Mouse (Mus musculus) 416B (cell line): Measurements from ENCODE around the gene Nod1.

ENCODE experiments used
- DNase-seq: peaks from one replicate; pipeline ENCODE4 v3.0.0; 2011; ENCODE audit warnings: low read depth

The Nod1 gene

DNA sequence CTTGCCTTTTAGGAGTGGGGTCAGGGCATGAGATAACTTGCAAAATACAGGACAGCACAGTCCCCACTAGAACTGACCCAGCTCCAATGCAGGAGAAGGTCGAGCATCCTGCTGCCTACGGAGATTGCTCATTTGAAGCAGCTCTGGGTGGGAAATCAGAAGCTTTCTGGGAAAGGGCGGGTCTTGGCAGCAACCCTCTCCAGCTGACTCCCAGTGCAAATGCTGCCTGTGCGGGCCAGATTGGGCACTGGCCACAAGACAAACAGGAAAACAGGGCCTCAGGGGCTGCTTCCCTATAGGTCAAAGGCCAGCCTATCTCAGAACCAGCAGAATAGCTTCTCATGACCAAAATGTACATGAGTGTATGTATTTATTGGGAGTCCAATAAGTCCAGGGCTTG is 32.8 kb downstream of the Nod1 start:
- DNase-seq: peak; percentile 84

DNA sequence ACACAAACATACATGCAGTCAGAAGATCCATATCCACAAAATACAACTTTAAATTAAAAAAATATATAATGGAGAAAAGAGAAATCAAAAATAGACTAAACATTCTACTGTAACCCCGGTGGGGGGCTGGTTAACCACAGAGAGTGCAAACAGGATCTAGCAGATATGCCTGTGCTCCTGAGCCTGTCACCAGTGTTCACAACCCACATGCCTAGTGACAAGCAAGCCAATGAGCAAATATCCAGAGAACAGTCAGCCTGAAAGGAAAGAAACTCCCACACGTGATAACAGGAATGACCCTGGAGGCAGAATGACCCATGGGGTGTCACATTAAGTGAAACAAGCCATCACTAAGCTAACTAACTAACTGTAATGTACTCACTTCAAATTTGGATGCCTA is 35.9 kb downstream of the Nod1 start:
- peak; percentile 44 for DNase-seq

- DNase-seq: no peak
Observed at GRCm38 (mm10) chr6:54934930-54935329, 37.5 kb downstream of the Nod1 start.

- DNase-seq: no peak
Observed at GRCm38 (mm10) chr6:54934313-54934712, 38.1 kb downstream of the Nod1 start.

DNA sequence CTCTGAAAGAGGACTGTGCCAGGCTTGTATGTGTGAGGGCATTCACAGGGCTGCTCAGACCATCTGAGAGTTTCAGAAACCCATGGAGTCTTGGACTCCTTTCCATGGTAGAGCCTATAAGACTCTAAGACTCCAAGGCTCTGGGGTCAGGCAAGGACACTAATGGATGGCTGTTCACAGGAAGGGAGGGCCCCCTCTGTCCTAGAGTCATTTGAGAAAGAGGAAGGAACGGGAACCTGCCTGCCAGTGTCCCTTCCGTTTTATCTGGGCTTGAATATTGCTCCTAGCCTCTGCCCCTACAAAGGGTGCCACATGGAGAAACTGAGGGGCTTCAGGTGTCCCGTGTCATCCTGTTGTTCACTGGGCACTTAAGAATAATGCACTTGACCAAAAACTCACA is 38.5 kb downstream of the Nod1 start:
- no peak for DNase-seq

DNA sequence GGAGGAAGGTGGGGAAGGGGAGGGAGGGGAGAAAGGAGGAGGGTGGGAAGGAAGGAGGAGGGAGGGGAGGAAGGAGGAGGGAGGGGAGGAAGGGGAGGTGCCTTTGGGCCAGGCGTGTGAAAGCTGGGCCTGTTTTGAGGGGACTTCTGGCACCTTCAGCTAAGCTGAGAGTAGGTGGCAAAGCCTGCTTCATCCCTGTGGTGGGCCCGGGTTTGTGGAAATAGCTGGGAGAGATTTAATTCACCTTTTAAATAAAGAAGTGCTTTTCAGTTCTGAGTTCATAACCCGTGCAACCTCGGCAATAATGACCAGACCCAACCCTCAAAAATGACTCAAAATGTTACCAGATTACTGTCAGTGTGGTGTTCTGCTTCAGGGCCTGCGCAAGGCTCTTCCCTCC is 39.2 kb downstream of the Nod1 start:
- DNase-seq: no peak

DNA sequence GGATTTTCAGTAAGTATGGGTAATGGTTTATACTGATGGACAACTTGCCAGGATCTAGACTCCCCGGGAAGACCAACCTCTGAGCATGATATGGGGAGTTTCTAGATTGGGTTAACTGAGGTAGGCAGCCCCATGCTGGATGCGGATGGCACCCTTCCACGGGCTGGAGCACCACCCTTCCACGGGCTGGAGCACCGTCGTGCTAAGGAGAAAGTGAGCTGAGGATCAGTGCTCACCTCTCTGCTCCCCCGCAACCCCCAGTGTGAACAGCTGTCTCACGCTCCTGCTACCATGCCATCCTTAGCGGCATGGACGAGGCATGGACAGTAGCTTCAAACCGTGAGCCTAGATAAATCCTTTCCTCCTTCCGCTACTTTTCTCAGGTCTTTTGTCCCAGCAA is 39.9 kb downstream of the Nod1 start:
- DNase-seq: no peak

DNA sequence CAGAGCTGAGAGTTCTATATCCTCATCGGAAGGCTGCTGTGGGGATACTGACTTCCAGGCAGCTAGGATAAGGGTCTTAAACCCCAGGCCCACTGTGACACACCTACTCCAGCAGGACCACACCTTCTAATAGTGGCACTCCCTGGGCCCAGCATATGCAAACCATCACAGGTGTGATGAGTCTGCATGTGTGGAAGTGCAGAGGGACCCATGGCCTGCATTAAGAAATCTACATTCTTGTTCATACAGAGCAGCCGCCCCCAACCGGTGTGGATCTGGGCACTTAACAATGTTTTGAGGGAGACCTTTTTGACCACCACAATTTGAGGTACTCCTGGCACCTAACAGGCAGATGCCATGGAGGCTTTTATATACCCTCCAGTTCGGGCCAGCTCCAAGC is 40.8 kb downstream of the Nod1 start:
- no peak for DNase-seq

DNA sequence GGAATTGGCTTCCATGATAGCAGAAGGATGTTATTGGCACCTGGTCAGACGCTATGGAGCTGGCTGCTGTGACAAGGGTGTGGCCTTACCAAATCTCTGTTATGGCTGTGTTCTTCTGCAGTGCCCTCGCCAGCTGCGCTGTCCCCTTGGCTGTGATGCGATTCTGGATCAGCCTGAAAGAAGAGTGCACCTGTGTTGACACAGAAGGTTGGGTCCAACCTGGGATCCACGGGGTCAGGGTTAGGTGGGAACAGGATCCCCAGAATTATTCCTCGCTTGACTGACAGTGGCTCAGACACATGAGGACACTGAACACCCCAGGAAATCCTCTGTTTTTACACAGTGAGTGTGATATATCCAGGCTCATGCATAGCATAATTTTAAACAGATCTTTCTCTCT is 44.5 kb downstream of the Nod1 start:
- DNase-seq: no peak

GRCm38 (mm10) chr6:54926899-54927298 is 45.5 kb downstream of the Nod1 start:
- DNase-seq: peak; percentile 76

- DNase-seq: peak; percentile 79
Observed at GRCm38 (mm10) chr6:54925736-54926440, 46.5 kb downstream of the Nod1 start.

DNA sequence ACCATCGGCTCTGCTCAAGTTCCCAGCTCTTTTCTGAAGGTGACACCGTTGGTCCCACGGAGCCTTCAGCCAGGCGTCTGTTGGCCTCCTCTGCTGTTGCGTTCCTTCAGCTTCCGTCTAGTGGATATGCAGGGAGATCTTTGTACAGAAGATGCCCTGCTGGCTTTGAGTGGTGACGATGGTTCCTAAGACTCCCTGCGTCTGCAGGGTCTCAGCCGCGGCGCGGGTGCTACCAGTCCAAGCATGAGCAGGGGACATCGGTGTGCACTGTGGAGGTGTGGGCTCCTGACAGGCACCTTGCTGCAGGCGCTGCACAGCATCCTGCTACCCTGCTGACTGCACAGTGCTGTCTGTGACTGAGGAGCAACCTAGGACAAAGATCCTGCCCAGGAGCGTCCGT is 47.9 kb downstream of the Nod1 start:
- DNase-seq: no peak

GRCm38 (mm10) chr6:54918521-54918920 is 53.9 kb downstream of the Nod1 start:
- no peak for DNase-seq

DNA sequence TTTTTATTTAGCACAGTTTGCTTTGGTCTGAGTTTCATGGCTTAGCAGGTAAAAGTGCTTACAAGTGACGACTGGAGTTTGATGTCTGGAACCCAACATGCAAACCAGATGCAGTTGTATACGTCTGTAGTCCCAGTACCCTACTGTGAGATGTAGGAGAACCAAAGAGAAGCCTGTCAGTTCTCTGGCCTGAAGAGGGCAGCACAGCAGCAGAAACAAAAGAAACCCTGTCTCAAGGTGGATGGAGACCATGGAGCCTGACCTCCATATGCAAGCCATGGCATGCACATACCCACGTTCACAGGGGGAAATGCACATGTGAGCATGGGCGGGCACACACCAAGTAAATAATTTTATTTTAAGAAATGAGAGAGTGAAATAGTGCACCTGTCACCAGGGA is 54.9 kb downstream of the Nod1 start:
- DNase-seq: peak; percentile 78

DNA sequence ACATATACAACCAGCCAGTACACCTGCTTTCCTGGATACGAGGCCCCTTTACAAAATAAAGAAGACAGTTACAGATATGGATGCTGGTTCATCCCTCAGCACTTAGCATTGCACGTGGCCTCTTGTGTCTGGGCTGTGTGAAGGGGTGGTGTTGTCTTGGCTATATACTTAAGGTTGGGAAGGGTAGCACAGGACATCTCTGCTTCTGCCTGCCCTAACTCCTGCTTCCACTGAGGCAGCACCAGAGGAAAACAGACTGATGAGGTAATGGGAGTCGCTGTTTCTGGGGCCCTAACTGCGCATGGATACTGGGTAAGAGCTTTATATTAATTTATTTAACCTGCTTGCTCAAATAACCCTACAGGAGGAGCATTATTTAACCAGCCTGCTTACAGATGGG is 55.5 kb downstream of the Nod1 start:
- DNase-seq: no peak

- DNase-seq: peak; percentile 59
Observed at GRCm38 (mm10) chr6:54916163-54916562, 56.2 kb downstream of the Nod1 start.

DNA sequence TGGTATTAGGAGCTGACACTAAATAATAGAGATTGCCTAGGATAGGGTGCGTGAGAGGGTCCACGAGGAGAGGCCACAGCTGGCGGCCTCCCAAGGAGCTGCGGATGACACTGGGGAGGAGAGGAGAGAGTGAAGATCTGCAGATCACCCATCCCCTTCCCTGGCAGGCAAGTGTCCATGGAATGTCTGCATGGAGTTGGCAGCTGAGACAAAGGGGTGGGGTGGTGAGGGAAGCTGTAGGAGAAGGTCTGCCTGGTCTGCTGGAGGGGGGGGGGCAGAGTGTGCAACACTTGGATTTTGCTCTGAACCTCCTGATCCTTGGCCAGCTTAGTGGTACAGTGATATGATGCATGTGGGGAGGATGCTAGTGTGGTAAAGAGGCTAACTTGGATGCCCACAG is 57.4 kb downstream of the Nod1 start:
- no peak for DNase-seq

- DNase-seq: no peak
Observed at GRCm38 (mm10) chr6:54906053-54907040, 66.1 kb downstream of the Nod1 start.

- DNase-seq: no peak
Observed at GRCm38 (mm10) chr6:54902547-54902946, 69.9 kb downstream of the Nod1 start.

- no peak for DNase-seq
Observed at GRCm38 (mm10) chr6:54900256-54900655, 72.2 kb downstream of the Nod1 start.

- peak; percentile 86 for DNase-seq
Observed at GRCm38 (mm10) chr6:54891384-54891783, 81.0 kb downstream of the Nod1 start.

DNA sequence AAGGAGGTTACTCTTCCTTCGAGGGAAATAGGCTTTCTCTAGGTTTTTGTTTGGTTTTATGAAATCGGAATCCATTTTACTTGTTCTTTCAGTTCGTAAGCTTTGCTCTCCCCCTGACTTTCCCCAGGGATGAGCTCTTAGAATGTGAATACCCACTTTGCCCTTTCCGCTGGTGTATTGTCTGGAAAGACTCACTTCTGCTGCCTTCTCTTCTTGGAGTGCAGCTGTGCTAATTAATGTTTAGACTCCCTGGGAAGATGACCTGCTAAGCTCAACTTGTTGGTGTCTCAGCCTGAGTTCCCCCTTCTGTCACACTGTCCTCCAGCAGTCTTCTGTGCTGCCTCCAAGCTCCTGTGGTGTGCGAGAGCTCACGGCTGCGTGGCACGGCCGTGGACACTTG is 82.2 kb downstream of the Nod1 start:
- DNase-seq: no peak

DNA sequence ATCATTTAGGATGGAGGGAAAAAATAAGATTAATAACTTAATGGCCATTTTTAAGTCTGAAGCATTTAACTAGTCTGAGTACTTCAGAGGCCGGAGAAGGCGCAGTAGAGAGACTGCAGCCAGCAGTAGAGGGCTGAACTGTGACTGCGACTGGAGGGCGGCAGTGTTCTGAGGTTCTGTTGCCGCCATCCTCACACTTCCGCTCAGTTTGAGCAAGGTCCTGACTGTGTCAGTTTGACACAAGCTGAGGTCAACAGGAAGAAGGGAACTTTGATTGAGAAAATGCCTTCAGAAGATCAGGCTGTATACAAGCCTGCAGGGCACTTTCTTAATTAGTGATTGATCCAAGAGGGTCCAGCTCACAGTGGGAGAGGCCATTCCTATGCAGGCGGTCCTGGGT is 86.2 kb downstream of the Nod1 start:
- DNase-seq: no peak
